Mouse (Mus musculus) MEL (cell line): ENCODE results near the gene Fbxw8. TPM values are rescaled to one million over a fixed set of nuclear protein-coding genes. Genes with fewer than 3 reads are reported as not detected.

Experiments used
- DNase-seq: peaks from one replicate; pipeline ENCODE4 v3.0.0; 2011; ENCODE audit warnings: low read depth, low spot score
- H3K27ac ChIP-seq: 2 replicates; pipeline ENCODE4 v1.5.1; 2012; ENCODE audit warnings: low read depth, mild to moderate bottlenecking, control low read depth, low read length, moderate library complexity; ENCODE audit not compliant: control insufficient read depth
- H3K27me3 ChIP-seq, 2 experiments: fragments of 150-350 bp in 1 of 2; sonication (generic) in 1 of 2; 2 replicates each; pipeline ENCODE4 v1.6.1; 2012; ENCODE audit warnings: low read length in 2 of 2, mild to moderate bottlenecking in 2 of 2, improper control_type of control experiment in 1 of 2, moderate library complexity in 1 of 2; ENCODE audit not compliant: insufficient read depth in 2 of 2, control insufficient read depth in 1 of 2
- H3K36me3 ChIP-seq, 2 experiments: 2 replicates each; pipeline ENCODE4 v1.6.1; 2012 to 2014; ENCODE audit warnings: low read length in 2 of 2, improper control_type of control experiment in 1 of 2, inconsistent platforms in 1 of 2, mild to moderate bottlenecking in 1 of 2; ENCODE audit not compliant: insufficient read depth in 2 of 2, control insufficient read depth in 1 of 2
- H3K4me1 ChIP-seq, 2 experiments: fragments of 150-350 bp in 1 of 2; sonication (generic) in 1 of 2; 2 replicates each; pipeline ENCODE4 v1.6.1; 2012; ENCODE audit warnings: low read length in 2 of 2, improper control_type of control experiment in 1 of 2, mild to moderate bottlenecking in 1 of 2; ENCODE audit not compliant: insufficient read depth in 2 of 2, control insufficient read depth in 1 of 2
- H3K4me3 ChIP-seq, 2 experiments: fragments of 150-350 bp in 1 of 2; sonication (generic) in 1 of 2; 2 replicates each; pipeline ENCODE4 v1.5.1; 2012; ENCODE audit warnings: low read depth in 2 of 2, low read length in 2 of 2, mild to moderate bottlenecking in 2 of 2, moderate library complexity in 2 of 2, control low read depth in 1 of 2, improper control_type of control experiment in 1 of 2; ENCODE audit not compliant: control insufficient read depth in 1 of 2, insufficient read depth in 1 of 2
- H3K79me2 ChIP-seq: 2 replicates; pipeline ENCODE4 v1.6.1; 2012; ENCODE audit warnings: mild to moderate bottlenecking, low read length, moderate library complexity; ENCODE audit not compliant: control insufficient read depth, poor library complexity, insufficient read depth
- H3K9ac ChIP-seq: 2 replicates; pipeline ENCODE4 v1.6.1; 2012; ENCODE audit warnings: low read depth, mild to moderate bottlenecking, control low read depth, low read length, moderate library complexity; ENCODE audit not compliant: control insufficient read depth, poor library complexity, severe bottlenecking
- H3K9me3 ChIP-seq: fragments of 150-350 bp; sonication (generic); replicated peaks from 2 replicates; pipeline ENCODE4 v1.6.1; 2012; ENCODE audit warnings: mild to moderate bottlenecking, low read length, improper control_type of control experiment, moderate library complexity; ENCODE audit not compliant: insufficient read depth
- CHD1 ChIP-seq: IDR thresholded peaks from 2 replicates; pipeline ENCODE4 v1.6.1; 2012; ENCODE audit warnings: low read depth, mild to moderate bottlenecking, inconsistent platforms, low read length, improper control_type of control experiment
- CTCF ChIP-seq, 3 experiments: IDR thresholded peaks in 2 of 3; conservative IDR thresholded peaks in 1 of 3; 2 replicates each; pipeline ENCODE4 v1.5.1; 2011 to 2012; ENCODE audit warnings: low read length in 3 of 3, low read depth in 2 of 3, mild to moderate bottlenecking in 2 of 3, improper control_type of control experiment in 1 of 3, inconsistent platforms in 1 of 3, mixed read lengths in 1 of 3, moderate library complexity in 1 of 3; ENCODE audit not compliant: control insufficient read depth in 1 of 3, insufficient read depth in 1 of 3, poor library complexity in 1 of 3, severe bottlenecking in 1 of 3
- E2F4 ChIP-seq: IDR thresholded peaks from 2 replicates; pipeline ENCODE4 v1.6.1; 2011; ENCODE audit warnings: low read depth, low read length, improper control_type of control experiment, borderline replicate concordance
- ELF1 ChIP-seq: IDR thresholded peaks from 2 replicates; pipeline ENCODE4 v1.6.1; 2014; ENCODE audit warnings: low read depth, mild to moderate bottlenecking, inconsistent platforms, low read length, improper control_type of control experiment, moderate library complexity
- EP300 ChIP-seq, 2 experiments: IDR thresholded peaks; 2 replicates each; pipeline ENCODE4 v1.6.1; 2011; ENCODE audit warnings: improper control_type of control experiment in 2 of 2, low read length in 2 of 2, low read depth in 1 of 2, mild to moderate bottlenecking in 1 of 2
- ETS1 ChIP-seq: IDR thresholded peaks from 2 replicates; pipeline ENCODE4 v1.6.1; 2012; ENCODE audit warnings: low read depth, mild to moderate bottlenecking, inconsistent platforms, low read length, improper control_type of control experiment, moderate library complexity
- GATA1 ChIP-seq: IDR thresholded peaks from 2 replicates; pipeline ENCODE4 v1.6.1; 2011; ENCODE audit warnings: low read depth, low read length, improper control_type of control experiment
- HCFC1 ChIP-seq: IDR thresholded peaks from 2 replicates; pipeline ENCODE4 v1.6.1; 2012; ENCODE audit warnings: low read depth, mild to moderate bottlenecking, inconsistent platforms, low read length, improper control_type of control experiment, moderate library complexity
- JUND ChIP-seq: IDR thresholded peaks from 2 replicates; pipeline ENCODE4 v1.6.1; 2011; ENCODE audit warnings: low read depth, mild to moderate bottlenecking, improper control_type of control experiment, low read length
- KAT2A ChIP-seq: conservative IDR thresholded peaks from 2 replicates; pipeline ENCODE4 v1.6.1; 2012; ENCODE audit warnings: low read depth, low read length, improper control_type of control experiment, inconsistent platforms
- MAFK ChIP-seq: IDR thresholded peaks from 2 replicates; pipeline ENCODE4 v1.6.1; 2011; ENCODE audit warnings: low read depth, mild to moderate bottlenecking, low read length, improper control_type of control experiment, borderline replicate concordance
- MEF2A ChIP-seq: IDR thresholded peaks from 2 replicates; pipeline ENCODE4 v1.6.1; 2014; ENCODE audit warnings: low read depth, mild to moderate bottlenecking, inconsistent platforms, low read length, improper control_type of control experiment; ENCODE audit not compliant: poor library complexity, insufficient replicate concordance, severe bottlenecking; ENCODE audit errors: extremely low read depth
- MXI1 ChIP-seq: IDR thresholded peaks from 2 replicates; pipeline ENCODE4 v1.6.1; 2011; ENCODE audit warnings: mild to moderate bottlenecking, low read depth, low read length, improper control_type of control experiment
- MYC ChIP-seq: IDR thresholded peaks from 2 replicates; pipeline ENCODE4 v1.6.1; 2011; ENCODE audit warnings: low read depth, mild to moderate bottlenecking, low read length, improper control_type of control experiment, moderate library complexity
- NELFE ChIP-seq: IDR thresholded peaks from 2 replicates; pipeline ENCODE4 v1.6.1; 2011; ENCODE audit warnings: low read depth, low read length, improper control_type of control experiment
- NRF1 ChIP-seq: IDR thresholded peaks from 2 replicates; pipeline ENCODE4 v1.6.1; 2014; ENCODE audit warnings: low read depth, mild to moderate bottlenecking, inconsistent platforms, low read length, improper control_type of control experiment, moderate library complexity; ENCODE audit not compliant: poor library complexity, insufficient read depth, severe bottlenecking
- RAD21 ChIP-seq: IDR thresholded peaks from 2 replicates; pipeline ENCODE4 v1.6.1; 2011; ENCODE audit warnings: mild to moderate bottlenecking, low read depth, low read length, improper control_type of control experiment
- RCOR1 ChIP-seq: IDR thresholded peaks from 2 replicates; pipeline ENCODE4 v1.6.1; 2012; ENCODE audit warnings: low read depth, mild to moderate bottlenecking, inconsistent platforms, low read length, improper control_type of control experiment
- SIN3A ChIP-seq: IDR thresholded peaks from 2 replicates; pipeline ENCODE4 v1.6.1; 2012; ENCODE audit warnings: low read length, improper control_type of control experiment, inconsistent platforms
- TAL1 ChIP-seq: IDR thresholded peaks from 2 replicates; pipeline ENCODE4 v1.6.1; 2012; ENCODE audit warnings: mild to moderate bottlenecking, inconsistent platforms, low read length, moderate library complexity, mixed read lengths
- TBP ChIP-seq: IDR thresholded peaks from 2 replicates; pipeline ENCODE4 v1.8.0; 2011; ENCODE audit warnings: low read depth, low read length, improper control_type of control experiment
- UBTF ChIP-seq: IDR thresholded peaks from 2 replicates; pipeline ENCODE4 v1.6.1; 2012; ENCODE audit warnings: low read depth, mild to moderate bottlenecking, inconsistent platforms, low read length, improper control_type of control experiment, moderate library complexity, borderline replicate concordance; ENCODE audit not compliant: insufficient read depth
- ZC3H11A ChIP-seq: IDR thresholded peaks from 2 replicates; pipeline ENCODE4 v1.6.1; 2012; ENCODE audit warnings: low read depth, mild to moderate bottlenecking, inconsistent platforms, low read length, improper control_type of control experiment
- ZKSCAN1 ChIP-seq: IDR thresholded peaks from 2 replicates; pipeline ENCODE4 v1.6.1; 2012; ENCODE audit warnings: low read depth, mild to moderate bottlenecking, inconsistent platforms, low read length, improper control_type of control experiment, moderate library complexity
- ZMIZ1 ChIP-seq: IDR thresholded peaks from 2 replicates; pipeline ENCODE4 v1.6.1; 2012; ENCODE audit warnings: low read depth, mild to moderate bottlenecking, inconsistent platforms, low read length, improper control_type of control experiment, moderate library complexity
- ZNF384 ChIP-seq: IDR thresholded peaks from 2 replicates; pipeline ENCODE4 v1.6.1; 2012; ENCODE audit warnings: low read depth, mild to moderate bottlenecking, inconsistent platforms, low read length, improper control_type of control experiment
- polyA plus RNA-seq, 2 experiments: library from polyadenylated mRNA; stranded (reverse) in 1 of 2; unstranded in 1 of 2; fragments of >175 nt in 1 of 2; fragments of >200 nt in 1 of 2; gene quantifications; 2 replicates each; pipeline versions ENCODE4 v1.2.1 to v1.2.4; 2012; ENCODE audit warnings: low replicate concordance in 2 of 2, low read depth in 1 of 2; ENCODE audit not compliant: insufficient read length in 2 of 2, insufficient read depth in 1 of 2, missing spikeins in 1 of 2
- total RNA-seq: library from RNA; depleted of rRNA; stranded (reverse); fragments of 300-350 nt; gene quantifications from 2 replicates; pipeline ENCODE4 v1.2.3, GENCODE M21; 2012

The Fbxw8 gene
- total and polyA plus RNA-seq, 3 experiments: 49.9 to 57.4 (median 52.5) TPM

- Histone ChIP-seq H3K79me2 (peaks cover 17% of the 10 kb centered on the region), H3K27ac (no peak overlapping the region), H3K4me1 (no peaks in the 10 kb centered on the region), H3K36me3 (no peaks in the 10 kb centered on the region; a peak in 1 of 4 replicates), H3K9me3 (no peaks in the 10 kb centered on the region), H3K9ac (no peak overlapping the region), H3K27me3 (no peaks in the 10 kb centered on the region), H3K4me3 (no peak overlapping the region)
- no peak for DNase-seq
- TF ChIP-seq MXI1: no peak
- TF ChIP-seq ZC3H11A: no peak
- TF ChIP-seq SIN3A: no peak
- no peak for TF ChIP-seq NRF1
- no peak for TF ChIP-seq E2F4
- TF ChIP-seq NELFE: no peak
- TF ChIP-seq MEF2A: no peak
- TF ChIP-seq ETS1: no peak
- no peak for TF ChIP-seq ZMIZ1
- no peak for TF ChIP-seq MAFK
- no peak for TF ChIP-seq HCFC1
These were observed 9.8 kb downstream of the Fbxw8 start for GRCm38 (mm10) chr5:118145458-118145857.

- TF ChIP-seq EP300 (IDR thresholded peaks at IDR 0.05; ENCODE audit: low read depth in 1 of 2, low read length in 2 of 2) (no peak), GATA1 (no peak), CTCF (IDR thresholded peaks at IDR 0.05 in 2 of 3, conservative IDR thresholded peaks at IDR 0.05 in 1 of 3; ENCODE audit: control insufficient read depth in 1 of 3, insufficient read depth in 1 of 3, low read depth in 2 of 3, low read length in 3 of 3, poor library complexity in 1 of 3, severe bottlenecking in 1 of 3) (no peak), ZNF384 (no peak), TAL1 (no peak), ZKSCAN1 (no peak), ZC3H11A (no peak), TBP (no peak), ELF1 (no peak), MYC (no peak), MAFK (no peak), JUND (no peak), RCOR1 (no peak), KAT2A (no peak), CHD1 (no peak), RAD21 (no peak), UBTF (no peak), E2F4 (no peak)
- TF ChIP-seq, all 39 proteins: peak for 0
- no peaks in the 10 kb centered on the region; a peak in 1 of 4 replicates for H3K36me3 ChIP-seq
- no peaks in the 10 kb centered on the region for H3K27me3 ChIP-seq
- H3K79me2 ChIP-seq: peaks cover 17% of the 10 kb centered on the region
- no peak for DNase-seq
- no peak overlapping the region for H3K9ac ChIP-seq
- H3K9me3 ChIP-seq: no peaks in the 10 kb centered on the region
- H3K4me3 ChIP-seq: no peak overlapping the region
- no peaks in the 10 kb centered on the region for H3K4me1 ChIP-seq
- no peak overlapping the region for H3K27ac ChIP-seq
These were observed 10.5 kb downstream of the Fbxw8 start for GRCm38 (mm10) chr5:118144770-118145169.
